In genomic region chr19:10648156-10648555, GRCm38 (mm10) we compare ENCODE assay signal across 32 mouse cellular contexts. TPM values are rescaled to one million over a fixed set of nuclear protein-coding genes. Genes with fewer than 3 reads are reported as not detected.
DNase-seq lines count a peak whose midpoint lies in the region; TF ChIP-seq lines count a peak whose summit lies in the region.
"Had no signal": no experiment of that assay in that cellular context is flagged by ENCODE, and none has a peak within 500 bp of the region (broad histone marks: within the 10 kb centered on the region; RNA-seq: fewer than 3 reads in every experiment).

No protein-coding gene starts in this region.

- TF ChIP-seq CTCF in gastrocnemius, adult 2 months (IDR thresholded peaks at IDR 0.05): no peak

- H3K4me3 ChIP-seq in gastrocnemius, adult 2 months: no peak overlapping the region
- H3K4me3 ChIP-seq: erythroblast, embryonic 14.5 days; forebrain, embryonic 13.5 days; heart, embryonic 12.5 days; intestine, embryonic 15.5 days; layer of hippocampus, adult 2 months; limb, embryonic 13.5 days; lung, embryonic 15.5 days; midbrain, embryonic 12.5 days; myocyte; neural tube, embryonic 13.5 days had no signal

- no peak overlapping the region for H3K27ac ChIP-seq in gastrocnemius, adult 2 months
- H3K27ac ChIP-seq: forebrain, embryonic 13.5 days; intestine, embryonic 15.5 days; layer of hippocampus, adult 2 months; limb, embryonic 13.5 days; lung, embryonic 15.5 days; midbrain, embryonic 12.5 days; neural tube, embryonic 13.5 days had no signal

- peak; percentile 4 for DNase-seq in gastrocnemius, adult 2 months
- no peak for DNase-seq in gastrocnemius, postnatal 4 days (ENCODE audit: low spot score in 2 of 2)
- DNase-seq in CD8-positive naive resting alpha-beta T cell, adult 2 months (ENCODE audit: low read depth in 2 of 2, low spot score in 2 of 2): peak; percentile 38 to 53
- DNase-seq in naive thymus-derived CD4-positive, alpha-beta T cell, adult 2 months (ENCODE audit: low read depth): peak; percentile 82
- peak; percentile 54 for DNase-seq in thymus, postnatal 25 days
- DNase-seq in right cerebral cortex, adult 18-20 months: no peak
- DNase-seq in yolk sac, embryonic 10.5 days (ENCODE audit: low spot score): no peak
- no peak for DNase-seq in frontal cortex, postnatal 25 days (ENCODE audit: low spot score in 2 of 2)
- DNase-seq: adrenal gland, postnatal 14 days; cerebellum, adult 11 months; cerebellum, adult 9-11 months; gastrocnemius, postnatal 25 days; heart, adult 18-20 months; heart, postnatal 4 days; kidney, adult 2 months; kidney, postnatal 36 days; right cerebral cortex, postnatal 14 days had no signal

- intact Hi-C loops in gastrocnemius, adult 2 months (cut with DNase I): no loop called here

RNA-seq across cellular contexts. Expression of gene Vwce, which starts 14.1 kb away (rescaled TPM):
- not detected for total RNA-seq in gastrocnemius, adult 2 months (2021)
- total RNA-seq in gastrocnemius, postnatal 4 days (2021): under 1 TPM; 0.41 to 0.66 TPM

RNA-seq across cellular contexts. Expression of gene Pga5, which starts 29.7 kb away (rescaled TPM):
- not detected for total RNA-seq in gastrocnemius, adult 2 months (2021)
- not detected for total RNA-seq in gastrocnemius, postnatal 4 days (2021)
- total RNA-seq: adrenal gland, postnatal 14 days; gastrocnemius, postnatal 25 days; heart, adult 18-20 months; heart, postnatal 4 days; layer of hippocampus, adult 2 months; layer of hippocampus, postnatal 25 days; left cerebral cortex, adult 8-10 months; left cerebral cortex, postnatal 36 days; megakaryocyte progenitor cell, adult 5-6 weeks; midbrain, postnatal 0 days had no signal

RNA-seq across cellular contexts. Expression of gene Vps37c, which starts 40.4 kb away (rescaled TPM):
- total RNA-seq in gastrocnemius, adult 2 months (2021): 10 to 100 TPM; 20.7 to 26.3 TPM
- total RNA-seq in gastrocnemius, postnatal 4 days (2021): 10 to 100 TPM; 24.8 to 25.0 TPM

RNA-seq across cellular contexts. Expression of gene Tkfc, which starts 42.7 kb away (rescaled TPM):
- 1 to 10 TPM; 3.0 to 4.5 TPM for total RNA-seq in gastrocnemius, adult 2 months (2021)
- 10 to 100 TPM; 13.3 to 14.0 TPM for total RNA-seq in gastrocnemius, postnatal 4 days (2021)

RNA-seq across cellular contexts. Expression of gene Ddb1, which starts 43.0 kb away (rescaled TPM):
- 100 to 1,000 TPM; 128 to 132 TPM for total RNA-seq in gastrocnemius, adult 2 months (2021)
- total RNA-seq in gastrocnemius, postnatal 4 days (2021): 100 to 1,000 TPM; 338 to 352 TPM

Comparison
In these comparisons a context has a peak if more than half of its experiments do, and no peak if none do; other contexts are left out.
1. DNase-seq: peak in gastrocnemius, adult 2 months (single experiment), CD8-positive naive resting alpha-beta T cell, adult 2 months (2 of 2), naive thymus-derived CD4-positive, alpha-beta T cell, adult 2 months (single experiment) and thymus, postnatal 25 days (single experiment); none in gastrocnemius, postnatal 4 days (0 of 2), right cerebral cortex, adult 18-20 months (single experiment), yolk sac, embryonic 10.5 days (single experiment) and frontal cortex, postnatal 25 days (0 of 2).